Mouse (Mus musculus) ES-E14 (cell line): Measurements from ENCODE around the gene Lyrm1. TPM values are rescaled to one million over a fixed set of nuclear protein-coding genes. Genes with fewer than 3 reads are reported as not detected.

Experiments
- DNase-seq: peaks from one replicate; pipeline ENCODE4 v3.0.0-alpha.2; 2013; ENCODE audit warnings: low read depth, low spot score
- H3K27ac ChIP-seq: 2 replicates; pipeline ENCODE4 v1.5.1; 2012; ENCODE audit warnings: low read depth, mild to moderate bottlenecking, low read length, moderate library complexity, mixed read lengths; ENCODE audit not compliant: poor library complexity, insufficient read depth, severe bottlenecking
- H3K36me3 ChIP-seq: 2 replicates; pipeline ENCODE4 v1.6.1; 2012; ENCODE audit warnings: mild to moderate bottlenecking, low read length, moderate library complexity, mixed read lengths; ENCODE audit not compliant: control insufficient read depth, poor library complexity, insufficient read depth, severe bottlenecking
- H3K4me1 ChIP-seq, 2 experiments: fragments of 150-350 bp in 1 of 2; sonication (generic) in 1 of 2; 2 replicates each; pipeline ENCODE4 v1.6.1; 2012; ENCODE audit warnings: low read length in 2 of 2, mild to moderate bottlenecking in 1 of 2, mixed read lengths in 1 of 2; ENCODE audit not compliant: control insufficient read depth in 2 of 2, insufficient read depth in 2 of 2, poor library complexity in 1 of 2
- H3K4me3 ChIP-seq, 2 experiments: fragments of 150-350 bp in 1 of 2; sonication (generic) in 1 of 2; 2 replicates each; pipeline ENCODE4 v1.5.1; 2012; ENCODE audit warnings: low read length in 2 of 2, low read depth in 1 of 2, mild to moderate bottlenecking in 1 of 2, mixed read lengths in 1 of 2; ENCODE audit not compliant: insufficient read depth in 1 of 2, poor library complexity in 1 of 2, severe bottlenecking in 1 of 2
- H3K9ac ChIP-seq: 2 replicates; pipeline ENCODE4 v1.6.1; 2012; ENCODE audit warnings: low read depth, mild to moderate bottlenecking, low read length, mixed read lengths; ENCODE audit not compliant: poor library complexity, insufficient read depth, severe bottlenecking
- H3K9me3 ChIP-seq: fragments of 150-350 bp; sonication (generic); 2 replicates; pipeline ENCODE4 v1.6.1; 2012; ENCODE audit warnings: low read depth, mild to moderate bottlenecking, low read length; ENCODE audit not compliant: control insufficient read depth, insufficient read depth
- CHD2 ChIP-seq: IDR thresholded peaks from 2 replicates; pipeline ENCODE4 v1.6.1; 2014; ENCODE audit warnings: mild to moderate bottlenecking, low read depth, low read length, inconsistent platforms
- HCFC1 ChIP-seq: IDR thresholded peaks from 2 replicates; pipeline ENCODE4 v1.6.1; 2012; ENCODE audit warnings: low read length, inconsistent platforms, borderline replicate concordance; ENCODE audit not compliant: insufficient read depth
- MAFK ChIP-seq: IDR thresholded peaks from 2 replicates; pipeline ENCODE4 v1.6.1; 2014; ENCODE audit warnings: mild to moderate bottlenecking, low read depth, low read length, inconsistent platforms; ENCODE audit not compliant: insufficient read depth
- ZC3H11A ChIP-seq: IDR thresholded peaks from 2 replicates; pipeline ENCODE4 v1.6.1; 2012; ENCODE audit warnings: low read depth, mild to moderate bottlenecking, inconsistent platforms, low read length, borderline replicate concordance
- ZNF384 ChIP-seq: IDR thresholded peaks from 2 replicates; pipeline ENCODE4 v1.6.1; 2012; ENCODE audit warnings: low read depth, low read length, inconsistent platforms
- in situ Hi-C, 2 experiments: fragments of 600-800 bp; cut with MboI; formaldehyde crosslinking; loops; one replicate each; pipeline ENCODE4 v1.15.1; 2025; ENCODE audit warnings: low sequenced_read_pairs in 2 of 2, inconsistent platforms in 1 of 2; ENCODE audit not compliant: unreplicated experiment in 2 of 2
- total RNA-seq: library from RNA; depleted of rRNA; stranded (reverse); fragments of 300-350 nt; gene quantifications from 2 replicates; pipeline ENCODE4 v1.2.3, GENCODE M21; 2012

Gene Lyrm1
- total RNA-seq, 1 experiment = 3.8 TPM

DNA sequence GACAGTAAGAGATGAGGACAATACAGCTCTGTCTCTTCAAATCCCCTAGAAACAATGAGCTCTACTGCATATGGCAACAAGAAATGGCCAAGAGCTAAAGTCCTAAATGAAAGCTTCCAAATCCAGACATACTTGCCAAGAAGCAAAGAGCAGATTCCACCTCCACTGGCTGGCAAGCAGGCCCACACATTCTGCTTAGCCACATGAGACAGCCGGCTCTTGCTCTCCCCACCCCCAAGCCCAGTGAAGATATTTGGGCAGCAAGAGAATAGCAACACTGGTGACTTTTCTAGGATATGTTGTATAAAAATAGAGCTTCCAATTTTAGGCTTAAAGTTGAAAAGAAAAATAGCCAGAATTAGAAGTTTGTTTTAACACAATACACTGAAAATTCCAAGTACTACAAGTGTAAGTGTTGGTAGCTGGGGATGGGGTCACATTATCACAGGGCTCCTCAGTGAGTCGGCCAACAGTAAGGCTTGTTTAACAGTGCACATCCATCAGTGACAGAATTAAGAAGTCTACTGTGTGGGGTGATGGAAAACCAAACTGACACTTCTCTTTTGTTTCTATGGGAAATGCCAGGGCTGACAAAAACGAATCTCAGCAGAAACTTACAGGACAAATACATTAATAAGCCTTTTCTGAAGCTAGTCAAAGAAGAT lies 19.8 kb upstream of the Lyrm1 start:
- Histone ChIP-seq H3K27ac (no peak overlapping the region), H3K36me3 (no peaks in the 10 kb centered on the region; the same call in 1 of the 2 replicates), H3K9ac (no peak overlapping the region), H3K4me3 (no peak overlapping the region), H3K4me1 (peaks cover 0 to 3% of the 10 kb centered on the region in 2 experiments; a peak in 2 of 4 replicates), H3K9me3 (no peaks in the 10 kb centered on the region)
- in situ Hi-C loops = no loop called here
- DNase-seq = no peak
- TF ChIP-seq HCFC1 (no peak), ZC3H11A (no peak)

DNA sequence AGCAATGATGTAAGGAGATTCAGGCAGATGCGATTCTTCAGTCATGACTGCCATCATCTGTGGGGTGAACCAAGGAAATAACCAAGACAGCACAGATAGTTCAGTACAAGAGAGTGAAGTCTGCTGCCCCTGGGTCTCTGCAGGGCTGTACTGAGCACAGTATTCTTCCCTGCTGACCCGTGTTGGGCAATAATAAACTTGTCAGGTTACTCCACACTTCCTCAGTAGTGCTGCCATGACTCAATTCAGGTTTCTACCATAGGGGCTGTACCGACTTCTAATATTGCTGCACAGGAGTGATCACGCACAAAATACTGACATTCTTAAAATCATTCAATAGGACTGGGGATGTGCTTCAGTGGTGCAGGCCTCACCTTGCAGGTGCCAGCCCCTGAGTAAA lies 16.5 kb upstream of the Lyrm1 start:
- no peak for DNase-seq
- H3K36me3 ChIP-seq = no peaks in the 10 kb centered on the region; the same call in 1 of the 2 replicates
- H3K4me3 ChIP-seq = no peak overlapping the region
- in situ Hi-C loops = no loop called here
- TF ChIP-seq MAFK (no peak), ZNF384 (no peak), ZC3H11A (no peak), CHD2 (no peak), HCFC1 (no peak)
- H3K4me1 ChIP-seq = no peaks in the 10 kb centered on the region
- no peak overlapping the region for H3K9ac ChIP-seq
- no peaks in the 10 kb centered on the region for H3K9me3 ChIP-seq
- no peak overlapping the region for H3K27ac ChIP-seq

GRCm38 (mm10) chr7:119880345-119880744 lies 15.3 kb upstream of the Lyrm1 start:
- in situ Hi-C loops = no loop called here
- Histone ChIP-seq H3K4me1 (no peaks in the 10 kb centered on the region), H3K9me3 (no peaks in the 10 kb centered on the region), H3K4me3 (no peak overlapping the region), H3K27ac (no peak overlapping the region), H3K9ac (no peak overlapping the region), H3K36me3 (no peaks in the 10 kb centered on the region; the same call in 1 of the 2 replicates)
- TF ChIP-seq ZNF384 (no peak), MAFK (no peak), ZC3H11A (no peak), HCFC1 (no peak), CHD2 (no peak)
- no peak for DNase-seq

GRCm38 (mm10) chr7:119881229-119881628 lies 14.4 kb upstream of the Lyrm1 start:
- in situ Hi-C loops = no loop called here
- TF ChIP-seq CHD2 (no peak), HCFC1 (no peak), MAFK (no peak), ZC3H11A (no peak), ZNF384 (no peak)
- H3K36me3 ChIP-seq = no peaks in the 10 kb centered on the region; the same call in 1 of the 2 replicates
- H3K4me1 ChIP-seq = no peaks in the 10 kb centered on the region
- no peak for DNase-seq
- no peaks in the 10 kb centered on the region for H3K9me3 ChIP-seq
- H3K9ac ChIP-seq = no peak overlapping the region
- no peak overlapping the region for H3K4me3 ChIP-seq
- no peak overlapping the region for H3K27ac ChIP-seq
